Mouse (Mus musculus) adrenal gland, postnatal 14 days (tissue): ENCODE results near the gene Fxyd5. TPM values are rescaled to one million over a fixed set of nuclear protein-coding genes. Genes with fewer than 3 reads are reported as not detected.
A peak's percentile ranks its signal among the peaks of the same experiment; 100 is the strongest.

Source experiments
- DNase-seq: peaks from one replicate; pipeline ENCODE4 v3.0.0; 2021; ENCODE audit warnings: mixed read lengths
- total RNA-seq: library from RNA; stranded (reverse); gene quantifications from 2 replicates; pipeline ENCODE4 v1.2.3, GENCODE M21; 2021

The Fxyd5 gene
- total RNA-seq, 1 experiment from 2014 or later = 32.7 TPM

DNA sequence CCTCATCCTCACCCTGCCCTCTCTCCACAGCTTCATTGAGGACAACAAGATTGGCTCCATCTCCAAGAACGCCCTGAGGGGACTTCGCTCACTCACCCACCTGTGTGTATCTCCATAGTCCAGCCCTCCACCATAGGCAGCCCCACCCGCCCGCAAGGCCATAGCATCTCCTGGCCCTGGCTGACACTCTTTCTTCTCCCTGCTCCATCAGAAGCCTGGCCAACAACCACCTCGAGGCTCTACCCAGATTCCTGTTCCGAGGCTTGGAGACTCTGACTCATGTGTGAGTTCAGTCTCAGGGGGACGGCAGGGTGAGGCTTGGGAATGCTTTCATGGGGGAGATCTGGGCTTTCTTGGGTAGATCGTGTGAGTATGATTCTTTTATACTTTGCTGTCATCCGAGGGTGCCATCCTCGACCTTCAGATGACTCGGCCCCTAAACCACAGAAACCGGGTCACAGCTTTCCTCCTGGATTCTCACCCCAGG, 20.8 kb upstream of the Fxyd5 start:
- no peak for DNase-seq

DNA sequence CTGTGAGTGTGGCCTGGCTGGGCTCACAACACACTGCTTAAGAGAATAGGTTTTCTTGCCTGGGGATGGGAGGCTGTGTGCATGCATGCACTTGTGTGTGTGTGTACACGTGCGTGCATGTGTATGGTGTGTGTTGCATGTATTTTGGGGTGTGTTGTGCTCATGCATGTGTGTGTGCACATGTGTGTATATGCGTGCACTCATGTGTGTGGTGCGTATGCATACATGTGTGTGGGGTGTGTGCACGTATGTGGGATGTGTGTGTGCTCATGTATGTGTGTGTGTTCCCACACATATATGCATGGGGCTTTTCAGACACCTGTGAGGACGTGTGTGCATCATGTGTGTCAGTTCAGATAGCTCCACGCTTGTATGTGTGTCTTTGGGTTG, 18.3 kb upstream of the Fxyd5 start:
- DNase-seq = no peak

DNA sequence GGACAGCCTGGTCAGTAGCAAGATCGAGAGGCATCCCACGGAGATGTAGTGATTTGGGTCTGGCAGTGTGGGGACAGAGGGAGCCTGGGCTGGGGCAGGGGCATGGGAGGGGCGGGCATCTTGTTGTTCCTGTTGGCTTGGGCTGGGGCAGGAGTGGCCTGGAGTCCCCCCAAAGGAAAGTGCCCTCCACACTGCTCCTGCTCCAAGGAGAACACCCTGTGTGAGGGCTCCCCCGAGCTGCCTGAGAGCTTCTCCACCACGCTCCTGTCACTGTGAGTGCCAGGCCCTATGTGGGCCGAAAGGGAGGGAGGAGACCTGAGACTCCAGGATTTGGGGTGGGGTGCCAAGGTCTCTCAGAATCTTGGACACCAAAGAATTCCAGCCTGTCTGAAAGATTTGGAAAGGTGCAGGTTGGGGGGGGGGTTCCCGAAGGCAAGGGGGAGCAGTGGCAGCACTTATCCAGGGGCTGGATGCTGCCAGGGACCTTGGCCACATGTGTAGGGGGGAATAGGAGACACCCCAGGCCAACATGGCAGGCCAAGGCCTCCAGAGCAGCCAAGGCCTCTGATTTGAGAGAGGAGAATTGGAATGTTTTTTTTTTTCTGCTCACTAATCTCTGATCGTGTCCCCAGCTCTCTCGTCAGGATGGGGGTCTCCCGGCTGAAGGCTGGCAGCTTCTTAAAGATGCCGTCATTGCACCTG, 17.8 kb upstream of the Fxyd5 start:
- DNase-seq = peak; percentile 13

DNA sequence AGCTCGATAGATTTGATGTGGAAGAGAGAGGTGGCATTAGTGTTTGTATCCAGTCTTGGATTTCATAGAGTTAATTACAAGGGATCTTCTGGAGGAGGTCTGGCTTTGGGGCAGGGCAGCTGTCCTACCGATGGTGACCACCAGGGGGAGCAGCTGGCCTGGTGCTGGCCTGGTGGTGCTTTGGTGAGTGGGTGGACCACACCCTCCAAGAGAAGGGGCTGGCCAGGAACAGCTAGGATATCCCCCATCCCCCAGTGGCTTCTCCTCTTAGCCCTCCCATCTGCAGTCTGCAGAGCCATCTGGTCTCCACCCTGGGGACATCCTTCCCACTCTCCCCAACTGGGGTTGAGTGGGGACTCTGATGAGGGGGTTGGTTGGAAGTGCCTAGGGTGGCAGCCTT, 16.8 kb upstream of the Fxyd5 start, which contains the start of gene Lgi4:
TSS of gene Lgi4 (plus strand) at position 235 of the 400 bp plus-strand sequence.
- DNase-seq = peak; percentile 90

DNA sequence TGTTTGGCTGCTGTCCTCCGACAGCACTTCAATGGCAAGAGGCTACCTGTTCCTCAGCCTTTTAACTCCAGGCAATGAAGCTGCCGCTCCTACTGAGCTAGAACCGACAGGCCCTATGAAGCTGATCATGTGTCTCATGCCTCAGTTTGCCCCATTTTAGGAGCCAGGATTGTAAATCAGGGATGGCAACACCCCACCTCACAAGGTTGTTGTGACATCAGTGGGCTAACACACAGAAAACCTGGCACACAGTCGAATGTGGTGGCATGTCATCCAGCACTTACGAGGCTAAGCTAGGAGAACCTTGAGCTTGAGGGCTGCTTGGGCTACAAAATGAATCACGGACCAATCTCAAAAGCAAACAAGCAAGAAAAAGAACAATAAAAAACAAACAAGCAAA, 15.9 kb upstream of the Fxyd5 start:
- peak; percentile 53 for DNase-seq

DNA sequence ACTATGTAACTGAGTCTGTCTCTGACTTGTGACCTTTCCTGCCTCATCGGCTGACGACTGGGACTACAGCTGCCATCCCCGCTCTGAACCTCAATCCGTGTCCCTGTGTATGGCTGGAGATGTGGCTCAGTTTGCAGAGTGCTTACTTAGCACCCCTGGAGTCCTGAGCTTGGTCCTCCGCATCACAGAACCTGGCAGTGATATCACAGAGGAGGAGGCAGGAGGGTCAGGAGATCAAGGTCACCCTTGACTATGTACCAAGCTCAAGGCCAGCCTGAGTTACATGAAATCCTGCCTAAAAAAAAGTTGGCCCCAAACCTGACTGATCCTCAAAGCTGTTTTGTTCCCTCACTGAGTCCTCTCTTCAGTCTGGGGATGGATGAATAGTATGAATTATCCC, 15.4 kb upstream of the Fxyd5 start:
- no peak for DNase-seq

DNA sequence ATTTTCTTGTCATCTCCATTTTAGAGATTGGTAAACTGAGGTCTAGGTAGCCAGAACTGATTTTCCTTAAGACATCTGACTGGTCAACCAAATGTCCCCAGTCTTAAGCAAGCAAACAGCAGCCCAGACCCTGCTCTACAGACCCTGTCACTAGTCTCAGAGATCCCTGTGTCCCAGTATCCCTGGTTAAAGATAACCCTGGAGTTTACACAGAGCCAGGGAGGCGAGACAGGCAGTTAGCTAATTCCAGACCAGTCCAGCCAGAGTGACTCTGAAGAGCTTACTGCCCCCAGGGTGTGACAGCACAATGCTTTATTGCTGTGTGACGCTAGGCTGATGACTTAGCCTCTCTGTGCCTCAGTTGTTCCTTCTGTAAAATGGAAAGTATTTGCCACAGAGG, 14.8 kb upstream of the Fxyd5 start, which contains the start of gene Fxyd1:
TSS of gene Fxyd1 (minus strand) at position 129 of the 400 bp plus-strand sequence.
- DNase-seq = no peak

DNA sequence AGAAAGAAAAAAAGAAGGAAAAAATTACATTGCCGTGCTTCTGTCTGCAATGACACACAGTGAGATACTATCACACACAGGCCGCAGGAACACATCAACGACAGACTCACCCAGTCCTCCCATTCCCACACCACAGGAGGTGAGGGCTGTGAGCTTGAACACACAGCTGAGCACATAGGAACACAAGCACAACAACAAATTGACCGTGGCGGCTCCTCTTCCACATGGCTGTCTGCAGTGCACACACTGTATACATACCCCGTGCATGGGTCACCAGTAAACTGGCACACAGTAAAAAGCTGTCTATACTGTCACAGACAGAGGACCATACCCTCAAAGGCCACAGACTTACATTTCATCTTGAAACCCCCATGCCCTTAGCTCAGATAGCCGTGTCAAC, 14.2 kb upstream of the Fxyd5 start:
- DNase-seq = no peak

DNA sequence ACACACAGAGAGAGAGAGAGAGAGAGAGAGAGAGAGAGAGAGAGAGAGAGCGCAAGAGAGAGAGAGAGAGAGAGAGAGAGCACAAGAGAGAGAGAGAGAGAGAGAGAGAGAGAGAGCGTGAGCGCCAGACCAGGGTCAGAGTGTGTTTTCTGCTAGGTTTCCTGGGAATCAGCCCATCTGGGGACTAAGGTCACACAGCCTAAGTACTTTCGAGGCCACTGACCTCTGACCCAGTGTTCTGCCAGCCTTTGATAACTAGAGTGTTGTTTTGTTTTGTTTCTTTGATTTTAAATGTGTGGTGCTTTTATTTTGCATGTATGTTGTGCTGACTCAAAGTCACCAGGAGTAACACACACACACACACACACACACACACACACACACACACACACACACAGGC, 13.6 kb upstream of the Fxyd5 start:
- DNase-seq = no peak

DNA sequence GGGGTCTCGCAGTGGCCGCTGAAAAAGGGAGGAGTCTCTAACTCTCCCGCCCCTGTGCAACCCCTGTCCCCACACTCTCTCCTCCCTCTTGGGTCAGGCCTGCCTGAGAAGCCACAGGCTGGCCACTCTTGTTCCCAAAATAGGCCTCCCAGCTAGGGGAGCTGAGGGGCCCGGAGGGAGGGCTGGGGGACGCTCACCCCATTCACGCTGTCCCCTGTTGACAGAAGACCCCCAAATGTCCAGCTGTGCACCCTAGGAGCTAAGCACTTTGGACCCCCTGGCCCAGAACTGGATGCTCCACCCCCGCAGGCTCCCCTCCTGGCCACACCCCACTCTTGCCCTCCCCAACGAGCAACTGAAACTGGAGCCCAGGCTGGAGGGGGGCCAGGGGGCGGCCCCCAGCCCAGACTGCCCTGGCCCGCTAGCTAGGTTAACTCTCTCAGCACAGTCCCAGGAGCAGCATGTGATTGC, 13.1 kb upstream of the Fxyd5 start:
- peak; percentile 91 for DNase-seq

DNA sequence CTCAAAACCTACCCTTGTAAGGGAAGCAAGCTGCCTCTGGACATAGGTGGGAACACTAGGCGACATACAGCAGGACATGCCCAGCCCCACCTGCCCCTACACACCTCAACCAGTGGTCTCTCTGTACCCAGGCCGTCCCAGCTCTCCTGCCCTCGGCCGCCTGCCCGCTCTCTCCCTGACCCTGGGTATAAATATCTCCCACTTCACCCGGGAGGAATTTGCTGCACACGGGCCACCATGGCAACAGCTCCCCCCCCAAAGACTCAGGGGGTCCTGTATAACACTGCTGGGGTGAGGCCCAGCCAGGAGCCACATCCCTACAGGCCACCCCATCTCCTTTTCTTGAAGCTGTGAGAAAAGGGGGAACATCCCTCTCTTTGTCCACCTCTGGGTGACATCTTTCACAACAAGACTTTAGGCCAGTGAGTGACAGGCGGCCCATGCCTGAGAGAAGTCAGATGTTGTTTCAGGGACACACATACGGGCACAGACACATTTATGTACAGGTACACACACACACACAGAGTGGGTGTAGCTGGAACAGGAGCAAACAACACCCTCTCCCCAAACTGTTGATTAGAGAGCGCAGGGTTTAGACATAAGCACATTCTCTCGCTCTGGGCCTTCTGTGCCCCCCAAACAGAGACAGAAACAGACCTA, 12.5 kb upstream of the Fxyd5 start:
- DNase-seq = peak; percentile 61

DNA sequence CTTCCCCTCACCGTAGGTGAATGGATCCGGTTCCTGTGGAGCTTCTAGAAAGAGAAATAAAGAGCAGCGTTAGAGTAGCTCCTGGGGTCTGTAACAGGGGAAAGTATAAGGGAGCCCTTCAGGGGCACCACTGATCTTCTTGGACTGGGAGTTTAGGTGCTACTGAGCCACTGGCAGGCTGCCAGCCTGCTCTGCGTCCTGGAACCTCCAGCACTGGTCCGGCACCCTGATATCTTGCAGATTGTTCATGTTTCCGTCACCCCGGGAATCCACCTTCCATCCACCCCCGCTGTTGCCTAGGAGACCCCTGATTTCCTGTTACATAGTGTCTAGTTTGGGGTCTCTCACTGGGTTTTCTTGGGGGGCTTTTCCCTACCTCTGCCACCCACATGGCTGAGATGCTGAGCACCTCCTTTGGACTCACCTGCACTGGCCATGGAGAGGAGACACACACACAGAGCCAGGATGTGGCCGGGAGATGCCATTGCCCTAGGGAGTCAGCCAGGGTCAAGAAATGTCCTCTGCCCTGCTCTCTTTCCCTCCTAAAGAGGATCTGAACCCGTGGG, 11.7 kb upstream of the Fxyd5 start:
- DNase-seq = no peak

DNA sequence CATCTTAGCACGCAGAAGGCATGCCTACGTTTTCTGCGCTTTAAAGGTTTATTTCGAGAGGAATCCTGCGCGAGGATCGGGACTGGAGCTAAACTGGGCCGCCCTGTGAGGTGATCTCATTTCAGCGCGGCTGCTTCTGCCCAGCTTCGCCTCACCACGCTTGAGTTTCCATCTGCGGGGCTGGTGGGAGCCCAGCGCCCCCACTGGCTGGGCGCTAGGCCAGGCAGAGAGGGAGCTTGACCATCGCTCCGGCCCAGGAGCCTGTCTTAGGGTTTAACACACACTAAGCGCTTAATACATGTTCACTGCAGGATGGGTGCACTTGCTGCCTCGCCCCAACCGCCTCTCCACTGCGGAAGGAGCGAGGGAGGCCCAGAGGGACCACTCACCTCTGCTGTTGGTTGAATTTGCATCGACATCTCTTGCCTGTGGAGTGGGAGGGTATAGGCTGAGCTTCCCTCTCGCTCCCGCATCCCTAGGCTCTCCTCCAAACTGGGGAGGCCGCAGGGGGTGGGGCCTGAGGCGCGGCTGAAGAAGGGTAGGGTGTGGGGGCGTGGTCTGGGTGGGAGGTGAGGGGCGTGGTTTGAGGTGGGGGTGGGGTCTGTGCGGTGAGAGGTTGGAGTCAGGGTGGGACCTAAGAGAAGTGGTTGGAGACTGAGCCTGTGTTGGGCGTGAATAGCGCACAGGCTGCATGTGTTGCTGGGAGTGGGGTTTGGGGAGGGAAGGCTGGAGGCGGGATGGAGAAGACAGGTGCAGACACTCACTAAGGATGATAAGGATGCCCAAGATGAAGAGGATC, 10.6 kb upstream of the Fxyd5 start:
- peak; percentile 58 for DNase-seq

DNA sequence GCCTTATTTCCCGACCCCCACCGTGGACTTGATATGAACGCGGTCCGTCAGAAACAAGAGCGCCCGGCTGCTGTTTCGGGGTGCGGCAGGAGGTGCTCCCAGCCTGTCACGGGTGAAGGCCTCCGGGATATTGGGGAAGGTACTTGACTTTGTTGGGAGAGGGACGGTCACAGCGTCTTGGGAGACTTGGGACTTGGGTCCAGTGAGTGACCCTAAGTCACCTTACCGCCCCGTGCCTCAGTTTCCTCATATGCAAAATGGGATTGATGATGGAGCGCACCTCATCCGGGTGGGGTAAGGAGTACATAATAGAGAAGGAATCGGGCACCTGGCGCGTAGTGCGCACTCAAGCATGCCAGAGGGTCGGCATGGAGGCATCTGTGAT, 10.0 kb upstream of the Fxyd5 start:
- DNase-seq = no peak

DNA sequence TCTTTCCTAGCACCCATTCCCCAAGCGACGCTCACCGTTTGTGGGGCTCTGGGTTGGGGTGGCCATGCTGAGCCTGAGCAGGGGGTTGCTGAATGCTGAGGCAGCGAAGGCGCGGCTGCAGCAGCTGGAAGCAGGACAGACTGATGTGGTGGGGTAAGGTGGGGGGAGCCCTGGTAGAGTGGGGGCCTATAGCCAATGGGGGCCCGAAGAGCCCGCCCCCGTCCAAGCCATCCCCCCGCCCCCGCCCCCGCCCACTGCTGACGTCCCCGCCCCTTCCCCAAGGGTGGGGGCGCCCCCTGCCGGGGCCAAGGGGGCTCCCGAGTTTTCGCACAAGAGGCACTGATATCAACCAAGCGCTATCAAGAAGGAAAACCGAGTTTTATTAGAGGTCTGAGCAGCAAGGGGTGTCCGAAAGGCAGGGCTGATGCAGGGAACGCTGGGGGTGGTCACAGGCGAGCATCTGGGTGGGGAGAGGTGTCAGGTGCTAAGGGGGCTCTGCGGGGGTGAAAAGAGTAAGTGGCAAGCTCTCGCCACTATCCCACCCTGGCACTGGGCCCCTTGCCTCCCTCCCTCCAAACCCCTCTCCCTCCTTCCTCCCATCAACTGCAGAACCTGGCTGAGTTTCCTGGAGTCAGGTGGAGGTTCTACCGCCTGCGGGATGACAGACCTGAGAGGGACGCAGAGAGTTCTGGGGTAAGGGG, 9.2 kb upstream of the Fxyd5 start, which contains the start of gene Fxyd7:
TSS of gene Fxyd7 (minus strand) at position 147 of the 701 bp plus-strand sequence.
- DNase-seq = no peak

DNA sequence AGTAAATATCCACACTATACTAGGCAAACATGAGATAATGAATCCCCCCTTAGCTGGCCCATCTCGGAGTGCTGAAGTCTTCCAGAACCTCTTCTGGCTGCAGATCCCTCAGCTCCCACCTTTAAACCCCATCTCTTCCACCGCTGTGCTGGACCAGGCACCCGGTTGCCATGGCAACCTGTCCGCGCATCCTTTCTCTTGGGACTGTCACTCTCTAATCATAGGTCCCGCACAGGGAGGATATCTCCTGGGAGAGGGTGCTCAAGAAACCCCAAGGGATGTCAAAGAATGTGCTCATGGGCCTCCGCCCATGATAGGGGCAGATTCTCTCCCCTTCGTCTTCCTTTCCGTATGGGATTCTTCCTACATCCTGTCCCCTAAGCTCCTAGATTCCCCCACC, 8.6 kb upstream of the Fxyd5 start:
- DNase-seq = no peak

DNA sequence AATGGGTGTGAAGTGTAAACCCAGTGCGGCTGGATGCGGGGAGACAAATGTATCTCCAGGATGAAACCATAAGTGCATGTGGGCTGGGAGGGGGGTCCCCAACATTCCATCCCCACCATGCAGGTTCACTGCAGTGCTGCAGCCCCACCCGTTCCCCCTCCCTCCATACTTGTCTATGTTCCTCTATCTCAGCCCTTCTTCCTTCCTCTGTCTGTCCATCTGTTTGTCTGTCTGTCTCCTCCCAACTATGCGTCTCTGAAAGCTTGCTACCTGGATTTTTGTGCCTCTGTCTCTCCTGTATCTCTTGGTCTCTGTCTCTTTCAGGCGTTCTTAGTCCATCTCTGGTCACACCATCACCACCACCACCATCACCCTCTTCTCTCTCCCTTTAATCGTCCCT, 8.2 kb upstream of the Fxyd5 start:
- no peak for DNase-seq

DNA sequence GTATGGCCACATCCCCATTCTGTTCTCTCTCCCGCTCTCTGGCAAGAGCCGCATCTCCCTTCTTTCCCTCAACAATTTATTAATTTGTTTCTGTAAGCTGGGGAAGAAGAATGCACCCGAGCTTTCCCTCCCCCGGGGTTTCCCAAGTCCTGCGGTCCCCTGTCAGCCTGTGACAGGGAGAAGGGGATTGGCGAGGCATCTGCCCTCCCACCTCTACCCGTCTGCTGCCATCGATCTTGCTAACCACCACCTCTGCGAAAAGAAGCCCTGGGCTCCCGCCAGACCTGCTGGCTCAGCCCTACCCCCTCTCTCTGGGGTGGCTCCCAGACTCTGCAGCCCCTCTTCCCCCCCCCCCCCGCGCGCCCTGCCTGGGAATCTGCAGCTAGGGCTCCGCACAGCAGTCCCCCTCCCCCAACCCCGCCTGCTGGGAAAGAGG, 7.6 kb upstream of the Fxyd5 start:
- no peak for DNase-seq

DNA sequence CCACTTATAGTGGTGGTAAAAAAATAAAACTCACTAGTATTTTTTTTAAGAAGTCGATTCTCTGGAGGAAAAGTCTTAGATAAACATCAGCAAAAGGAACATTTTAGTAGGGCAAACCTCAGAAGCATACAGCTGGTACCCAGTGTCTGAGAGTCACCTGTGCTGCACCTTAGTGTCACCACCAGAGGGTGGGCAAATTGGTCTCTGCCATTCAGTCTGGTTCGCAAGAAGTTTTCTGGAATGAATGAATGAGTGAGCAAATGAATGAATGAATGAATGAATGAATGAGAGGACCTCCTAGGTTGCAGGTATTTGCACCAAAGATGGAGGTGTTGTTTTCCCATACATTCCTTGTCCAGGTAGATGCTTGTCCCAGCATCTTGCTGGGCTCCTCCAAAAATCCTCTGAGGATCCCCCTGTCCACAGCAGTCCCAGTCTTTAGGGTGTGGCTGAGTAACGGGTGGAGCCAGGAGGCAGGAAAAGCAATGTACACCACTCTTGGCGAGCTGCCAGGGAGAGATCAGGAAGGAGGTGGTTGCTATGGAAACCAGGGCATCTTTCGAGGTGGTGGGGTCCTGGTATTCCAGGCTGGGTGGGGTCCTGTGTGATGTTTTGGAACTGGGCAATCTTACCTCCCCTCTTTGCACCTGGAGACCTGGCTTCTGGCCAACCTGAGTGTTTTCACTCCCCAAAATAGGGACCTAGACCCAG, 7.0 kb upstream of the Fxyd5 start:
- no peak for DNase-seq

DNA sequence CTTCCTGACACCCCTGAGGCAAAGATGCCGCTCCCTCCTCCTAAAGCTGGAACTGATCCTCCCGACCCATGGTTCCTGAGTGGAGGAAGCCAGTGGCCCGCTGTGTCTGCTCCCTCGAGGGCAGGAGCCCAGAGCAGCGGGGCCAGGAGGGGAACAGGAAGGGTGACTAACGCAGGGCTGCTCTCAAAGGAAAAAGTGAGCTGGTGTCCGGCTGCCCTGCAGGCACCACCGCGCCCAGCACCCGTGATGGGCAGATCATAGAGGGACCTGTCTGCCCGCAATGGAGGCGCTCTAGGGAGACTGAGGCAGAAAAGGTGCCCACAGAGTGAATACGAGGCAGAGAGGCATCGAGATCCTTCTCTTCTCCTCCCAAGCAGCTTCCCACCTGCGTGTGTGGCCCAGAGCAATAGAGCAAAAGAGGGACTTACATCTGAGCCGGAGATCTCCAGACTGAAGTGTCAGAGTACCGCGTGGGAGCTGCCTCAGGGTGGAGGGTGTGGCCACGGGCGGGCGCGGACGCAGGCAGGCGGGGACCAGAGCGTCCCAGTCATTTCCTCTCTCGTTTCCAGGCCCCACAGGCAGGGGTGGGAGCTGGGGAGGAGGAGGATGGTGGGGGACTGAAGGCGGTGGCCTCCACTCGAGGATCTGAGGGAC, 492 bp downstream of the Fxyd5 start:
- DNase-seq = peak; percentile 76

DNA sequence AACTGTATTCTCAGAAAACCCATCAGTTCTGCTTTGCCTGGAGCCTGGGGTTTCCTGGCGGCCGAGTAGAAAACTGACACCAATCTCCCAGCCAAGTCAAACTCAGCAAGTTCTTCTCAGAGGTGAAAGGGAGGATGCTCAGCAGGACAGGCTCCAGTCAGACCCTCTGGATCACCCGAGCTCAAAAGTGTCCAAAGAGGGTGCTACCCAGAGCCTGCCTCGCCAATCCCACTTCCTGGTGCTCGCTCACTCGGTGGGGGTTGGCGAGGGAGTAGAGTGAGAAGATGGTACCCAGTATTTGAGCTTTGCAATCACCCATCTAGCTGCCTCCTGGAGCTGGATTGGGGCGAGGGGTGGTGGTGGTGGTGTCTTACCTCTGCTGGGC, 1.3 kb downstream of the Fxyd5 start:
- no peak for DNase-seq
